Mouse (Mus musculus): ENCODE results near the gene B3gnt3. TPM values are rescaled to one million over a fixed set of nuclear protein-coding genes. Genes with fewer than 3 reads are reported as not detected.
A peak's percentile ranks its signal among the peaks of the same experiment; 100 is the strongest.

B3gnt3 gene
- polyA plus RNA-seq, 1 experiment from 2014 or later, result 1.4 TPM

DNA sequence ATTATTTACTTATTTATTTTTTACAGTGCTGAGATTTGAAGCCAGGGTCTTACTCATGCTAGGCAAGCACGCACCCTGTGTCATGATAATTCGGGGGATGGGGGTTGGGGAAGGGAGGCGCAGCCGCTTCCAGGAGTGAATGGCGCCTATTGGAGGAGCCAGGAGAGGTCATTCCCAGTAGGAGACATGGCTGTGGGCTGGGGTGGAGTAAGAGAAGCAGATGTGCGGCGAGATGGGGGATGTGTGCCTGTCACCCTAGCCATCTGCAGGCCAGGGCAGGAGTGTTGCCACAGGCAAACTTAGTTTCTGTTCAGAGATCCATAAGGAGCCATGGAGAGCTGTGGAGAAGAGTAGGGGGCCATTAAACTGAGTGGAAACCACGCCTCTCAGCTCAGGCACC lies 14.0 kb downstream of the B3gnt3 start:
- Histone ChIP-seq H3K9me3 (replicated peaks; ENCODE audit: control insufficient read depth, low read length) (no peaks in the 10 kb centered on the region), H3K36me3 (ENCODE audit: control insufficient read depth, insufficient read depth, low read length) (no peaks in the 10 kb centered on the region), H3K27ac (ENCODE audit: low read depth, low read length) (no peak overlapping the region), H3K4me3 (ENCODE audit: low read depth, low read length) (no peak overlapping the region), H3K9ac (ENCODE audit: low read depth, low read length) (no peak overlapping the region), H3K4me1 (ENCODE audit: control insufficient read depth, insufficient read depth, low read length) (peaks cover 14% of the 10 kb centered on the region), H3K27me3 (ENCODE audit: control insufficient read depth, insufficient read depth, low read length) (peaks cover 100% of the 10 kb centered on the region), H3K4me2 (no peak overlapping the region)
- ATAC-seq (replicated peaks; ENCODE audit: insufficient number of reproducible peaks, low FRiP score, low TSS enrichment), result no peak
- WGBS (ENCODE audit: insufficient replicate concordance), result 4% methylated on average over 8 of the region's 8 CpGs

DNA sequence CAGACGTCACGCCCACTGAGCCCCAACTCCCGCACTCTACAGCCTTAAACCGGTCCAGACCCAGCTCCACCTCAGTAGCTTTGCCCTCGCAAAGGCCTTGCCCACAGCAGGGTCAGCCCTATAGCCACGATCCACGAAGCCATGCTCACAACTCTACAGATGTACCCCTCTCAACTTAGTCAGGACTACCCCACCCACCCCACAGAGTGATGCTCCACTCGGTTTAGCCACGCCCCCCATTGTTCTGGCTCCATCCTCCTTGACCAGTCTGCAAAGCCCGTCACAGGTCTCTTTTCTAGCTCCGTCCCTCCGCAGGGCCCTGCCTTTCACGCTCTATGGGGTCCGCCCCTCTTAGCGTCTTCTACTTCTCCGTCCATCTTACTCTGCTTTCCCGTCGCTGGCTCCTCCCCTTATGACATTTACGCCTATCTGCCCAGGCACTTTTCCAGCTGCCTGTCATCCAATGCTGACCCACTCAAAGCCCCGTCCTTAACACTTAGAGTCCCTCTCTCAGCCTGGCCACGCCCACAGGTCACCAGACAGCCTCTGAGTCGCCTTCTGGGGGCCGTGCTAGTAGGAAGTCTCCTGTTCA lies 15.3 kb downstream of the B3gnt3 start:
- peak overlapping the region; percentile 15 for H3K4me3 ChIP-seq (ENCODE audit: low read depth, low read length)
- WGBS (ENCODE audit: insufficient replicate concordance), result 4% methylated on average over 23 of the region's 23 CpGs
- no peaks in the 10 kb centered on the region for H3K9me3 ChIP-seq (replicated peaks; ENCODE audit: control insufficient read depth, low read length)
- peaks cover 12% of the 10 kb centered on the region for H3K4me1 ChIP-seq (ENCODE audit: control insufficient read depth, insufficient read depth, low read length)
- peak overlapping the region; percentile 56 for H3K4me2 ChIP-seq
- H3K36me3 ChIP-seq (ENCODE audit: control insufficient read depth, insufficient read depth, low read length), result no peaks in the 10 kb centered on the region
- peaks cover 100% of the 10 kb centered on the region for H3K27me3 ChIP-seq (ENCODE audit: control insufficient read depth, insufficient read depth, low read length)
- no peak overlapping the region for H3K9ac ChIP-seq (ENCODE audit: low read depth, low read length)
- no peak overlapping the region for H3K27ac ChIP-seq (ENCODE audit: low read depth, low read length)
- peak; percentile 43 for ATAC-seq (replicated peaks; ENCODE audit: insufficient number of reproducible peaks, low FRiP score, low TSS enrichment)

DNA sequence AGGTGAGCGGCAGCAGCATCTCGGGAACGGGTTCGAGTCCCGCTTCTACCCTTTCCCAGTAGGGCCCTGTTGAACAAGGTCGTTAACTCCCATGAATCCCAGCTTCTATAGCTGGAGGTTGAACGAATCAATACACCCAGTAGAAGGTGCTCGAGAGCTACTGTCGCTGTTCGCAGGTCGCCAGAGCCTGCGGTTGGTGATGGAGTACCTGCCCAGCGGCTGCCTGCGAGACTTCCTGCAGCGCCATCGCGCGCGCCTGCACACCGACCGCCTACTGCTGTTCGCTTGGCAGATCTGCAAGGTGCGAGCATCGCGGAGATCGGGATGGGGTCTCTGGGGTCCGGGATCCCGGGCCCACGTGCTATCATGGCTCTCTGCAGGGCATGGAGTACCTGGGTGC lies 16.0 kb downstream of the B3gnt3 start:
- Histone ChIP-seq H3K27ac (ENCODE audit: low read depth, low read length) (no peak overlapping the region), H3K9ac (ENCODE audit: low read depth, low read length) (no peak overlapping the region), H3K4me3 (ENCODE audit: low read depth, low read length) (peak overlapping the region; percentile 15), H3K4me2 (peak overlapping the region; percentile 56), H3K9me3 (replicated peaks; ENCODE audit: control insufficient read depth, low read length) (no peaks in the 10 kb centered on the region), H3K36me3 (ENCODE audit: control insufficient read depth, insufficient read depth, low read length) (no peaks in the 10 kb centered on the region), H3K27me3 (ENCODE audit: control insufficient read depth, insufficient read depth, low read length) (peaks cover 100% of the 10 kb centered on the region), H3K4me1 (ENCODE audit: control insufficient read depth, insufficient read depth, low read length) (peaks cover 15% of the 10 kb centered on the region)
- no peak; the same call in 1 of the 2 replicates for ATAC-seq (replicated peaks; ENCODE audit: insufficient number of reproducible peaks, low FRiP score, low TSS enrichment)
- WGBS (ENCODE audit: insufficient replicate concordance), result 6% methylated on average over 29 of the region's 29 CpGs

DNA sequence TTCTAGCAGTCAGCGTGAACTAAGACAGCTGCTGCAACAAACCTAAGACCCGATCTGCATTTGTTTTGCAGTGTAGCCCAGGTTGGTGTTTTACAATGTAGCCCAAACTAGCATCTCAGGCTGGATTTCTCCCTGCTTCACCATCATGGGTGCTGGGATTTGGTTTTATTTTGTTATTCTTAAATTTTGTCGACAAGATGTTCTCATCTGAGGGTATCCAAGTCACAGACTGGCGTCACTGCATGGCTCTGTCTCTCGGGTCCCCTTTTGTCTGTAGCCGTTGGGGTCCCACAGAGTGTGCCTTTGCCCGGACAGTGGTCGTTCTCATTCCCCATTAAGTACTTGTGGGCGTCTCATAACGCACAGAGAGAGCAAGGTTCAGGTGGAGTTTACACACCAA lies 16.9 kb downstream of the B3gnt3 start:
- peaks cover 99% of the 10 kb centered on the region for H3K27me3 ChIP-seq (ENCODE audit: control insufficient read depth, insufficient read depth, low read length)
- WGBS (ENCODE audit: insufficient replicate concordance), result 29% methylated on average over 10 of the region's 10 CpGs
- no peak overlapping the region for H3K27ac ChIP-seq (ENCODE audit: low read depth, low read length)
- H3K9me3 ChIP-seq (replicated peaks; ENCODE audit: control insufficient read depth, low read length), result no peaks in the 10 kb centered on the region
- peaks cover 20% of the 10 kb centered on the region for H3K4me1 ChIP-seq (ENCODE audit: control insufficient read depth, insufficient read depth, low read length)
- no peak overlapping the region for H3K9ac ChIP-seq (ENCODE audit: low read depth, low read length)
- no peaks in the 10 kb centered on the region for H3K36me3 ChIP-seq (ENCODE audit: control insufficient read depth, insufficient read depth, low read length)
- no peak overlapping the region for H3K4me2 ChIP-seq
- no peak for ATAC-seq (replicated peaks; ENCODE audit: insufficient number of reproducible peaks, low FRiP score, low TSS enrichment)
- H3K4me3 ChIP-seq (ENCODE audit: low read depth, low read length), result no peak overlapping the region

DNA sequence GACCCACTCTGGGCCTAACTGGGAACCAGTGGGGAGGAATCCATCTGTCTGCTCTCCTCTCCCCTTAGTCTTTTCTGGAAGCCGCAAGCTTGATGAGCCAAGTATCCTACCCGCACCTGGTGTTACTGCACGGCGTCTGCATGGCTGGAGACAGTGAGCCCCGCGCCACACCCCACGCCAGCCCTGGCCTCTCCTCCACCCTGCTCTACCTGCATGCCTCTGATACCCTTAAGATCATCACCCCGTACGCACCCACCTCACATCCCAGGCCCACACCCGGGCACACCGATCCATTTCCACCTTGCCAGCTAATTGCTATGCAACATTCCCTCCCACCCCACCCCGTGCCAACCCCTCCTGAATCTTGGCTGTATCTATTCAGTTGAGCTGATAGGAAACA lies 18.8 kb downstream of the B3gnt3 start:
- Histone ChIP-seq H3K4me2 (no peak overlapping the region), H3K4me3 (ENCODE audit: low read depth, low read length) (no peak overlapping the region), H3K4me1 (ENCODE audit: control insufficient read depth, insufficient read depth, low read length) (peaks cover 25% of the 10 kb centered on the region), H3K9ac (ENCODE audit: low read depth, low read length) (no peak overlapping the region), H3K36me3 (ENCODE audit: control insufficient read depth, insufficient read depth, low read length) (no peaks in the 10 kb centered on the region), H3K9me3 (replicated peaks; ENCODE audit: control insufficient read depth, low read length) (no peaks in the 10 kb centered on the region), H3K27ac (ENCODE audit: low read depth, low read length) (no peak overlapping the region), H3K27me3 (ENCODE audit: control insufficient read depth, insufficient read depth, low read length) (peaks cover 99% of the 10 kb centered on the region)
- no peak for ATAC-seq (replicated peaks; ENCODE audit: insufficient number of reproducible peaks, low FRiP score, low TSS enrichment)
- WGBS (ENCODE audit: insufficient replicate concordance), result 69% methylated on average over 12 of the region's 12 CpGs

DNA sequence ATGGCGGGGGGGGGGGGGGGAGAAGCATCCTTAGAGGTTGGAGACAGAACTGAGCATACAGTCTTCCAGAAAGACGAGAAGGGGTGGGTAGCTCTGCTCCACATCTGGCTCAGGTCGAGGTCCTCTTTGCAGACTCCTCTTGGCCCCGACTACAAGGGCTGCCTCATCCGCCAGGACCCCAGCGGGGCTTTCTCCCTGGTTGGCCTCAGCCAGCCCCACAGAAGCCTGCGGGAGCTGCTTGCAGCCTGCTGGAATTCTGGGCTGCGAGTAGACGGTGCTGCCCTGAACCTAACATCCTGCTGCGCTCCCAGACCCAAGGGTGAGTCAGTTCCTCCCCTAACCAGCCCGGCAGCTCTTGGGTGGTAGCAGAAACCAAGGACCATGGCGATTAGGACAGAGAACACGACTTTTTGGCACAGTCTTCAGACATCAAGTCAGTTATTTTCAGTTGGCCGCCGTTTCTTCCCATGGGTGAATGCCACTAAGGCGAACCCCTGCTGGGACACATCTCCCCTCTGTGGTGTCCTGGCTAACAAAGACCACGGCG lies 20.1 kb downstream of the B3gnt3 start:
- WGBS (ENCODE audit: insufficient replicate concordance), result 14% methylated on average over 17 of the region's 18 CpGs
- peaks cover 91% of the 10 kb centered on the region for H3K27me3 ChIP-seq (ENCODE audit: control insufficient read depth, insufficient read depth, low read length)
- peaks cover 23% of the 10 kb centered on the region; the same call in 1 of the 2 replicates for H3K4me1 ChIP-seq (ENCODE audit: control insufficient read depth, insufficient read depth, low read length)
- no peak for ATAC-seq (replicated peaks; ENCODE audit: insufficient number of reproducible peaks, low FRiP score, low TSS enrichment)
- H3K27ac ChIP-seq (ENCODE audit: low read depth, low read length), result no peak overlapping the region
- H3K4me2 ChIP-seq, result no peak overlapping the region
- no peaks in the 10 kb centered on the region for H3K36me3 ChIP-seq (ENCODE audit: control insufficient read depth, insufficient read depth, low read length)
- H3K9me3 ChIP-seq (replicated peaks; ENCODE audit: control insufficient read depth, low read length), result no peaks in the 10 kb centered on the region
- H3K9ac ChIP-seq (ENCODE audit: low read depth, low read length), result no peak overlapping the region
- H3K4me3 ChIP-seq (ENCODE audit: low read depth, low read length), result no peak overlapping the region

DNA sequence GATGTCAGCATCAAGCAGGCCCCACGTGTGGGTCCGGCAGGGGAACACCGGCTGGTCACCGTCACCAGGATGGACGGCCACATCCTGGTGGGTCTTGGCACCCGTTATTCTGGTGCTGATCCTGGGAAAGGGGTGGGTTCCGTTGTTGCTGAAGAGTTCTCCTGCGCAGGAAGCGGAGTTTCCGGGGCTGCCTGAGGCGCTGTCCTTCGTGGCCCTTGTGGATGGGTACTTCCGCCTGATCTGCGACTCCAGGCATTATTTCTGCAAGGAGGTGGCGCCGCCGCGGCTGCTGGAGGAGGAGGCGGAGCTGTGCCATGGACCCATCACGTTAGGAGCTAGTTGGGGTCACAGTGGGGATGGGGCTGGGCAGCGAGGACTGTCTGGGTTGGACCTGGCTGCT lies 21.1 kb downstream of the B3gnt3 start:
- Histone ChIP-seq H3K9me3 (replicated peaks; ENCODE audit: control insufficient read depth, low read length) (no peaks in the 10 kb centered on the region), H3K4me2 (peak overlapping the region; percentile 31; the same call in 1 of the 2 replicates), H3K9ac (ENCODE audit: low read depth, low read length) (no peak overlapping the region), H3K36me3 (ENCODE audit: control insufficient read depth, insufficient read depth, low read length) (no peaks in the 10 kb centered on the region), H3K27ac (ENCODE audit: low read depth, low read length) (no peak overlapping the region), H3K4me1 (ENCODE audit: control insufficient read depth, insufficient read depth, low read length) (peaks cover 23% of the 10 kb centered on the region), H3K27me3 (ENCODE audit: control insufficient read depth, insufficient read depth, low read length) (peaks cover 83% of the 10 kb centered on the region), H3K4me3 (ENCODE audit: low read depth, low read length) (no peak overlapping the region)
- no peak for ATAC-seq (replicated peaks; ENCODE audit: insufficient number of reproducible peaks, low FRiP score, low TSS enrichment)
- WGBS (ENCODE audit: insufficient replicate concordance), result 8% methylated on average over 21 of the region's 21 CpGs

DNA sequence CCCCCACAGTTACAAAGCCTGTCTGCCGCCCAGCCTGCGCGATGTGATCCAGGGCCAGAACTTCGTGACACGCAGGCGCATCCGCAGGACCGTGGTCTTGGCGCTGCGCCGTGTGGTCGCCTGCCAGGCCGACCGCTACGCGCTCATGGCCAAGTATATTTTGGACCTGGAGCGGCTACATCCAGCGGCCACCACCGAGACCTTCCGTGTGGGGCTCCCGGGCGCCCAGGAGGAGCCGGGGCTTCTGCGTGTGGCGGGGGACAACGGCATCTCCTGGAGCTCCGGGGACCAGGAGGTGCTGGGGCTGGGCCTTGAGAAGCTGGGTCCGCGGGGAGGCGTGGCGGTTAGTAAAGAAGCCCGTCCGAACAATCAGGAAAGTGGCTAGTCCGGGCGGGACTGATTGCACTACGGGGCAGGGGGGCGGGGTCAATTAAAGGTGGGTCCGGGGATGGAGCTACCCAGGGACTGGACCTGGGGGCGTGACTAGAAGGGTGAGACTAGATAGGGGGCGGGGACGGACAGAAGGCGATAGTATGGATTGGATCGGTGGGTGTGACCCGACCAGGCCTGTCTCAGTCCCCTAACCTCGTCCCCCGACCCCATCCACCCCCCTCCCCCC lies 21.9 kb downstream of the B3gnt3 start:
- WGBS (ENCODE audit: insufficient replicate concordance), result 6% methylated on average over 46 of the region's 46 CpGs
- Histone ChIP-seq H3K9ac (ENCODE audit: low read depth, low read length) (no peak overlapping the region), H3K9me3 (replicated peaks; ENCODE audit: control insufficient read depth, low read length) (no peaks in the 10 kb centered on the region), H3K4me1 (ENCODE audit: control insufficient read depth, insufficient read depth, low read length) (peaks cover 23% of the 10 kb centered on the region), H3K27ac (ENCODE audit: low read depth, low read length) (no peak overlapping the region), H3K27me3 (ENCODE audit: control insufficient read depth, insufficient read depth, low read length) (peaks cover 81% of the 10 kb centered on the region), H3K4me2 (peak overlapping the region; percentile 61), H3K4me3 (ENCODE audit: low read depth, low read length) (peak overlapping the region; percentile 35), H3K36me3 (ENCODE audit: control insufficient read depth, insufficient read depth, low read length) (no peaks in the 10 kb centered on the region)
- ATAC-seq (replicated peaks; ENCODE audit: insufficient number of reproducible peaks, low FRiP score, low TSS enrichment), result no peak

DNA sequence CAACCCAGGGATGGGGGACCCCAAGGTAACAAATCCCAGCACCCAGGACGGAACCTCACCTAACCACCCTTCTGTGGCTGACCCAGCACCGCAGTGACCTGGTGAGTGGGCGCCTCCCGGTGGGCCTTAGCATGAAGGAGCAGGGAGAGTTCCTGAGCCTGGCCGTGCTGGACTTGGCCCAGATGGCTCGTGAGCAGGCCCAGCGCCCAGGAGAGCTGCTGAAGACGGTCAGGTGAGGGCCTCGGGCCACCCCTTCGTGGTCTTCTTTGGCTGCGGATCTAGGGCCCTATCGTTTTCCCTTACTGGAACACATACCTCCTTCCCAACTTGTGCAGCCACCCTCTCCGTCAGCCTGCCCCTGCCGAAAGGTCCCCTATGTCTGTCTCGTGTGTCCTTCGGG lies 22.5 kb downstream of the B3gnt3 start:
- Histone ChIP-seq H3K4me2 (peak overlapping the region; percentile 61), H3K27me3 (ENCODE audit: control insufficient read depth, insufficient read depth, low read length) (peaks cover 75% of the 10 kb centered on the region), H3K9me3 (replicated peaks; ENCODE audit: control insufficient read depth, low read length) (no peaks in the 10 kb centered on the region), H3K27ac (ENCODE audit: low read depth, low read length) (no peak overlapping the region), H3K4me3 (ENCODE audit: low read depth, low read length) (peak overlapping the region; percentile 35), H3K9ac (ENCODE audit: low read depth, low read length) (no peak overlapping the region), H3K4me1 (ENCODE audit: control insufficient read depth, insufficient read depth, low read length) (peaks cover 23% of the 10 kb centered on the region), H3K36me3 (ENCODE audit: control insufficient read depth, insufficient read depth, low read length) (no peaks in the 10 kb centered on the region)
- no peak for ATAC-seq (replicated peaks; ENCODE audit: insufficient number of reproducible peaks, low FRiP score, low TSS enrichment)
- WGBS (ENCODE audit: insufficient replicate concordance), result 27% methylated on average over 16 of the region's 16 CpGs

Measured in heart, embryonic 11.5 days (tissue).